ENCODE assay signal across 14 mouse cellular contexts in genomic region chr11:93525921-93526320, GRCm38 (mm10).
"Had no signal": no experiment of that assay in that cellular context is flagged by ENCODE, and none has a peak within 500 bp of the region (broad histone marks: within the 10 kb centered on the region; RNA-seq: fewer than 3 reads in every experiment).

No protein-coding gene starts in this region.

- ATAC-seq: liver, embryonic 12.5 days; midbrain, embryonic 16.5 days had no signal

- H3K27ac ChIP-seq: limb, embryonic 15.5 days; liver, embryonic 12.5 days; midbrain, embryonic 12.5 days; stomach, embryonic 15.5 days had no signal

- DNase-seq: kidney, postnatal 10 days; kidney, postnatal 4 days; lung, embryonic 14.5 days; lung, postnatal 10 days; lung, postnatal 4 days; right cerebral cortex, postnatal 14 days; thymus, adult 2 months; thymus, postnatal 25 days had no signal

- H3K4me3 ChIP-seq: limb, embryonic 15.5 days; liver, embryonic 12.5 days; megakaryocyte, embryonic 14.5 days; midbrain, embryonic 12.5 days; stomach, embryonic 15.5 days had no signal
